Mouse (Mus musculus) liver, embryonic 14.5 days (tissue): ENCODE measurements at regions not wholly inside any gene's neighbourhood (a gene's known extent, or its start where the extent isn't known, plus 50 kb on each side); places are given as distances from the start of the nearest gene placed in this dataset.

Experiments used
- CTCF ChIP-seq: IDR thresholded peaks from 2 replicates; pipeline ENCODE4 v1.5.1; 2016; ENCODE audit warnings: antibody characterized with exemption, low read depth, control low read depth
- EP300 ChIP-seq: IDR thresholded peaks from 2 replicates; pipeline ENCODE4 v1.6.1; 2016; ENCODE audit warnings: antibody characterized with exemption, low read depth

GRCm38 (mm10) chr10:24397125-24397524 is 173.8 kb downstream of the Moxd1 start:
- TF ChIP-seq CTCF (no peak), EP300 (no peak)
